Mouse (Mus musculus): ENCODE results near the gene B4galnt1. TPM values are rescaled to one million over a fixed set of nuclear protein-coding genes. Genes with fewer than 3 reads are reported as not detected.

B4galnt1 gene
- polyA plus RNA-seq (2012; rRNA removed), result 12.1 and 15.0 TPM in 2 replicates
- polyA plus RNA-seq (2014; fragmentation: Nextera tagmentation; extraction: Ambion mirVana), result 10.8 and 11.8 TPM in 2 replicates

DNA sequence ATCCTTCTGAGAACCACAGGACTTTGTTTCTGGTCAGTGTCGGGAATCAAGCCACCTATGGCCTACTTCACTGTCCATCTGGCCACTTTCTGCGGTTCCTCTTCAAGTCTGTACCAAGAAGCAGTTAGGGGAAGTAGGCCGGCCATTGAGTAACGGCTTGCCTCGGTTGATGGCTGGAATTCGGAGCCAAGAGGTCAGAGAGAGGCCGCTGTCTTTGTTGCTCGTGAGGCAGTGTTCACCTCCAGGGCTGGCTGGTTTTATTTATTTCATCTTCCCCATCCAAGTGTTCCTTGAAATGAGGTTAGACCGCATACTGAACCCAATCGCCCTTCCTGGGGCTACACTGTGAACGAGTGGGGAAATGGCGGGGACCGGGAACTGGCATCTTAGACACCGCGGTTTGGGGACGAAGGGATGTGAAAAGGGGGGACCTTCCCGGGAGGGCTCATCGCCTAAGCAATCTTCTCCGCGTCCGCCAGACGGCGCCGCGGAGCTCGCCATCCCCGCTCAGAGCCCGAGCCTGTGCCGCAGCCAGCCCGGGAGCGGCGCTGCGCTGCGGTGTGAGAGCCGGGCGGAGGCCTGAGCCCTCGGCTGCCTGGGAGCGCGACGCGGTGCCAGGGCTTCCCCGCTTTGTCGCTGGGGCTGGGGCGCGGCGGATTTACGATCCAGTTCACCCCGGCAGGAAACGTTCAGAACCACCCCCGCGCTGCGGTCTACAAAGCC, at the start of gene B4galnt1:
Gene B4galnt1, plus strand, starts transcription at position 595 of the 723 bp plus-strand sequence.
- WGBS, result 3% methylated on average over 46 of the region's 52 CpGs
- DNase-seq (ENCODE audit: low spot score), result peak; percentile 73
- H3K4me2 ChIP-seq (replicated peaks; ENCODE audit: low read depth, low read length, severe bottlenecking), result peak within 1 kb of the TSS; percentile 99
- peak within 1 kb of the TSS; percentile 67 for H3K9ac ChIP-seq (ENCODE audit: low read depth, low read length, severe bottlenecking)
- ATAC-seq (ENCODE audit: low FRiP score, low read depth), result peak; percentile 89
- no peaks in the 10 kb centered on the region; the same call in none of the 2 replicates for H3K4me1 ChIP-seq (ENCODE audit: control insufficient read depth, insufficient read depth, low read length)
- TF ChIP-seq POLR2A (IDR thresholded peaks at IDR 0.05; ENCODE audit: borderline replicate concordance, extremely low read depth, insufficient read depth, insufficient read length), result no peak
- no peak within 1 kb of the TSS for H3K27ac ChIP-seq (replicated peaks; ENCODE audit: low read depth, low read length)
- H3K27me3 ChIP-seq (ENCODE audit: control insufficient read depth, insufficient read depth, low read length), result peaks cover 45% of the 10 kb centered on the region
- no peaks in the 10 kb centered on the region for H3K9me3 ChIP-seq (ENCODE audit: control insufficient read depth, low read length)
- H3K36me3 ChIP-seq (ENCODE audit: control insufficient read depth, insufficient read depth, low read length), result no peaks in the 10 kb centered on the region
- peak within 1 kb of the TSS; percentile 60 for H3K4me3 ChIP-seq (replicated peaks; ENCODE audit: low read length)

GRCm38 (mm10) chr10:127118470-127118869, 46.6 kb upstream of the B4galnt1 start:
- H3K4me1 ChIP-seq (ENCODE audit: control insufficient read depth, insufficient read depth, low read length), result 0 out of 2 replicates have a peak, but pooled peaks cover 2% of the 10 kb centered on the region
- H3K36me3 ChIP-seq (ENCODE audit: control insufficient read depth, insufficient read depth, low read length), result peaks cover 33% of the 10 kb centered on the region
- no peak for DNase-seq (ENCODE audit: low spot score)
- ATAC-seq (ENCODE audit: low FRiP score, low read depth), result no peak
- no peak overlapping the region for H3K9ac ChIP-seq (ENCODE audit: low read depth, low read length, severe bottlenecking)
- no peak overlapping the region for H3K4me3 ChIP-seq (replicated peaks; ENCODE audit: low read length)
- 91% methylated on average over 11 of the region's 11 CpGs for WGBS
- no peak for TF ChIP-seq POLR2A (IDR thresholded peaks at IDR 0.05; ENCODE audit: borderline replicate concordance, extremely low read depth, insufficient read depth, insufficient read length)
- no peaks in the 10 kb centered on the region for H3K9me3 ChIP-seq (ENCODE audit: control insufficient read depth, low read length)
- H3K27me3 ChIP-seq (ENCODE audit: control insufficient read depth, insufficient read depth, low read length), result no peaks in the 10 kb centered on the region
- no peak overlapping the region for H3K27ac ChIP-seq (replicated peaks; ENCODE audit: low read depth, low read length)
- no peak overlapping the region for H3K4me2 ChIP-seq (replicated peaks; ENCODE audit: low read depth, low read length, severe bottlenecking)

DNA sequence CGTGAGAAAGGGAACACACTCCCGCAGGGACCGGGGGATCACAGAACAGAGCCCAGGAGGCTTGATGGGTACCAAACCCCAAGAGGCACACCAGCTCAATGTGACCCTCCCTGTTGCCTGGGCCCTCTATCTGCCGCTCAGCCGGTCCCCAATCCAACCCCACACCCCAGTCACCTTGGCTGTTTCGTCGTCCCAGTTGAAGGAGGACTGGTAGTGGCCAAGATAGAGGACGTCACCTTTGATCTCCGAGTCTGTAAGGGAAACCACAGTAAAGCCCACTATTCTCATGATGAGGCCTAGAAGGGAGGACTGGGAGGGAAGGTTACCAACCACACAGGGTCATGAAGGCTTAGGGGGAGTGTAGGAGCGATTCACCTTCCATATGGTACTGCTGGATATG, 45.8 kb upstream of the B4galnt1 start:
- no peak for TF ChIP-seq POLR2A (IDR thresholded peaks at IDR 0.05; ENCODE audit: borderline replicate concordance, extremely low read depth, insufficient read depth, insufficient read length)
- no peak overlapping the region for H3K27ac ChIP-seq (replicated peaks; ENCODE audit: low read depth, low read length)
- WGBS, result 92% methylated on average over 10 of the region's 10 CpGs
- 0 out of 2 replicates have a peak, but pooled peaks cover 2% of the 10 kb centered on the region for H3K4me1 ChIP-seq (ENCODE audit: control insufficient read depth, insufficient read depth, low read length)
- peaks cover 33% of the 10 kb centered on the region for H3K36me3 ChIP-seq (ENCODE audit: control insufficient read depth, insufficient read depth, low read length)
- no peak for ATAC-seq (ENCODE audit: low FRiP score, low read depth)
- no peak overlapping the region for H3K4me3 ChIP-seq (replicated peaks; ENCODE audit: low read length)
- DNase-seq (ENCODE audit: low spot score), result no peak
- no peaks in the 10 kb centered on the region for H3K9me3 ChIP-seq (ENCODE audit: control insufficient read depth, low read length)
- H3K9ac ChIP-seq (ENCODE audit: low read depth, low read length, severe bottlenecking), result no peak overlapping the region
- H3K4me2 ChIP-seq (replicated peaks; ENCODE audit: low read depth, low read length, severe bottlenecking), result no peak overlapping the region
- no peaks in the 10 kb centered on the region for H3K27me3 ChIP-seq (ENCODE audit: control insufficient read depth, insufficient read depth, low read length)

DNA sequence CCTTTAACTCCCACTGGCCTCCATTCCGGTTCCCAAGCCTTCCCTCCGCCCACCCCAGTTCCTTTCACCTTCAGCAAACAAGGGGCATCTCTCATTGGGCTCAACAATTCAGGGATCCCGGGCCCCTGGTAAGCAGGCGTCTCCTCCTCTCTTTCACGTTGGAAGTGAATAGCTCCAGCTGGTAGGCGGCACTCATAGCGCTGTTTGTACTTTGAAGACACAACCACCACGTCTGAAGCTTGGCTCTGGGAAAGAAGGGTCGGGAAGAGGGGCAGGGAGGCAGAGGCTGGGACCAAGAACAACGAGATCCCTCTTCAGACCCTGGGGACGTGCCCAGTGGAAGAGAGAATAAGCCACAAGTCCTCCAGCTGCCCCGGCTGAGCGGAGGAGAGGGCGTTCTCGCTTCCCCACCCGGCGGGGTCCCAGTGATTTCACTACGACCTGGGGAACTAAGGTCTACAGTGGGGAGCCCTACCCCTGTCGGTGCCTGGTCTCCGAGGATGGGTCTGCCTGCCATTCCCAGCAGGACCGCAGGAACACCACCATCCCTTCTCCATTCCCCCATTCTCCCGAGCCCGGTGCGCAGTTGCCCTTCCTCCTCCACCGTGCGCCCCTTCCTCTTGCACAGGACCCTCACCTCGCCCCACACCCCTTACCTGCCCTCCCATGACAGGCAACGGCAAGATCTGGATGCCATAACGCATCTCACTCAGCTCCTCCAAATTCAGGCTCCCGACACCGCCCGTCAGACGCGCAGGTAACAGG, 44.5 kb upstream of the B4galnt1 start:
- TF ChIP-seq POLR2A (IDR thresholded peaks at IDR 0.05; ENCODE audit: borderline replicate concordance, extremely low read depth, insufficient read depth, insufficient read length), result no peak
- no peak for DNase-seq (ENCODE audit: low spot score)

DNA sequence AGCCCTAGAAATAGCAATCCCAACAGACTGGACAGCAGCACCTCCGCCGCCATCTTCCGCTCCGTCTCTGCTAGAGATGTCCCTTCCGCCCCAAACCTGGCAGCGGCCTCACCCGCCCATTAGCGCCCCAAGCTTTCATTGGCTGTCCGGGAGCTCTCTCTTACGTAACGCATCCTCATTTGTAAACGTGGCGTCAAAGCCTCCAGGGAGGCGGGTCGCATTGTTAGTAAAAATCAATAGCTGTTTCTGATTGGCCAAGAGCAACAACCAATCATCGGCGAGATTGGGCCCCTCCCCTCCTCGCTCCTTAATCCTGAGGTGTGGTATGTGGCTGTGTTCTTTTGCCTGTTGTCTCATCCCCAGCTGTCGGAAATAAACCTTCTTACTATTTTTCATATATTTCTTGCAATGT, 44.0 kb upstream of the B4galnt1 start, which contains the start of gene Os9:
Gene Os9, minus strand, starts transcription at position 66 of the 412 bp plus-strand sequence.
- TF ChIP-seq POLR2A (IDR thresholded peaks at IDR 0.05; ENCODE audit: borderline replicate concordance, extremely low read depth, insufficient read depth, insufficient read length), result peak; percentile 50; the same call in 1 of the 2 replicates
- H3K36me3 ChIP-seq (ENCODE audit: control insufficient read depth, insufficient read depth, low read length), result peaks cover 25% of the 10 kb centered on the region
- no peaks in the 10 kb centered on the region for H3K27me3 ChIP-seq (ENCODE audit: control insufficient read depth, insufficient read depth, low read length)
- peak within 1 kb of the TSS; percentile 93 for H3K4me2 ChIP-seq (replicated peaks; ENCODE audit: low read depth, low read length, severe bottlenecking)
- 0 out of 2 replicates have a peak, but pooled peaks cover 2% of the 10 kb centered on the region for H3K4me1 ChIP-seq (ENCODE audit: control insufficient read depth, insufficient read depth, low read length)
- peak; percentile 99 for ATAC-seq (ENCODE audit: low FRiP score, low read depth)
- peak; percentile 99 for DNase-seq (ENCODE audit: low spot score)
- H3K27ac ChIP-seq (replicated peaks; ENCODE audit: low read depth, low read length), result no peak within 1 kb of the TSS
- H3K9me3 ChIP-seq (ENCODE audit: control insufficient read depth, low read length), result no peaks in the 10 kb centered on the region
- H3K4me3 ChIP-seq (replicated peaks; ENCODE audit: low read length), result peak within 1 kb of the TSS; percentile 79
- peak within 1 kb of the TSS; percentile 70 for H3K9ac ChIP-seq (ENCODE audit: low read depth, low read length, severe bottlenecking)
- 0% methylated on average over 19 of the region's 19 CpGs for WGBS

More for the DNA sequence above, 44.5 kb upstream of the B4galnt1 start:
- peaks cover 30% of the 10 kb centered on the region for H3K36me3 ChIP-seq (ENCODE audit: control insufficient read depth, insufficient read depth, low read length)
- peak overlapping the region; percentile 93 for H3K4me2 ChIP-seq (replicated peaks; ENCODE audit: low read depth, low read length, severe bottlenecking)
- peak overlapping the region; percentile 70 for H3K9ac ChIP-seq (ENCODE audit: low read depth, low read length, severe bottlenecking)
- H3K27me3 ChIP-seq (ENCODE audit: control insufficient read depth, insufficient read depth, low read length), result no peaks in the 10 kb centered on the region
- H3K9me3 ChIP-seq (ENCODE audit: control insufficient read depth, low read length), result no peaks in the 10 kb centered on the region
- no peak overlapping the region for H3K27ac ChIP-seq (replicated peaks; ENCODE audit: low read depth, low read length)
- 4% methylated on average over 32 of the region's 34 CpGs for WGBS
- H3K4me1 ChIP-seq (ENCODE audit: control insufficient read depth, insufficient read depth, low read length), result 0 out of 2 replicates have a peak, but pooled peaks cover 2% of the 10 kb centered on the region
- H3K4me3 ChIP-seq (replicated peaks; ENCODE audit: low read length), result peak overlapping the region; percentile 79
- ATAC-seq (ENCODE audit: low FRiP score, low read depth), result peak; percentile 4; the same call in 1 of the 2 replicates
